Mouse (Mus musculus) telencephalon, adult 2 months (tissue): ENCODE data around the gene Coa7.

ENCODE experiments used
- DNase-seq: peaks from one replicate; pipeline ENCODE4 v3.0.0-alpha.2; 2011; ENCODE audit warnings: low read depth, low spot score

Gene Coa7

DNA sequence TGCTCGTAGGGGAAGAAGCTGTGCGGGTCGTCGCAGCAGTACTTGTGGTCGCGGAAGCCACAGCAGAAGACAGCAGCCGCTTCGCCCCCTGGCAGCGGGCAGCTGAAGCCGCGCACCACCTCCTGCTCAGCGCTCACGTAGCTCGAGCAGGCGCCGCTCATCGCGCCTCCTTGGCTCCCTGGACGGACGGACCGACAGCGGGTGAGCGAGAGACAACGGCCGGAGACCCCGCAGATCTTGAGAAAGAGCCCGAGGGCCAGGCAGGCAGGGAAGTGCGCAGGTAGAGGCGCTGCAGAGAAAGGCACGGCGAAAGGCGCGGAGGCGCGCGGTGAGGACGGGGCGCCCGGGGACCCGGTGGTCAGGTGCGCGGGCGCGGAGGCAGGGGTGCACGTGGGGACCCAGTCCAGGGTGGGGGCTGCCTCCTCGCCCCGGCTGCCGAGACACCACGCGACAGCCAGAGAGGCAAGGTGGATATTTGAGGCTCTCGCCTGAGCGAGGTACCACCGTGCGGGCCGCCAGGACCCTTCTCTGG lies 55.3 kb downstream of the Coa7 start, which contains the start of gene Shisal2a:
Gene Shisal2a, minus strand, starts transcription at position 167 of the 532 bp plus-strand sequence.
- no peak for DNase-seq

DNA sequence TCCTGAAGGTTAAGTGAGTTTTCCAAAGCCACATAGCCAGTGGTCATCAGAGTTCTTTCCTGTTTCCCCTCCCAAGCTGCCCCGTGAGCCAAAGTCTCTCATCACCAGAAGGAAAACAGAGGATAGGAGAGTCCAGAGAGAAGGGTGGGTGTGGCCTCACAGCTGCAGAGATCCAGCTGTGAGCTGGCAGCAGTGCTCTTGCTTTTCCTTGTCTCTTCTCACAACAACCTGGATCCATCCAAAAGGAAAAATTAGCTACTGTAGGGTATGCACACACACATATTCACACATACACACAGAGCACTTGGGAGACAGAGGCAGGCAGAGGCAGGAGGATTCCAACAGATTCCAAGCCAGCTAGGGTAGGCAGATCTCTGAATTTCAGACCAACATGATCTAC lies 58.1 kb downstream of the Coa7 start:
- DNase-seq, result no peak

DNA sequence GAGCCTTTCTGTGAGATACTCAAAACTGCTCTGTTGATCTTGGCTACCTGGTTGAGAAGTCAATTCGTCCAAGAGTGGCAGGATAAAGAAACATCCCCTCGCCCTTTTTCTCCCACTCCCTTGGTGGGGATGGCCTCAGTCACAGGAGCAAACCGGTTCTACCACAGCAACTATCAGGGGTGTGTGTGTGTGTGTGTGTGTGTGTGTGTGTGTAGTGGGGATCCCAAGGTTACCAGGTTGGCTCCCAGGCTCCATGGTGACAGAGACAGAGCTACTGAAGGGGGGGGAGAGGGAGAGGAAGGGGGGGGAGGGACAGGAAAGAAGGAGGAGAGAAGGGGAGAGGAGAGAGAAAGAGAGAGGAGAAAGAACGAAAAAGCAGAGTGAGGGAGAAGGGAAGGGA lies 59.2 kb downstream of the Coa7 start:
- DNase-seq, result no peak

DNA sequence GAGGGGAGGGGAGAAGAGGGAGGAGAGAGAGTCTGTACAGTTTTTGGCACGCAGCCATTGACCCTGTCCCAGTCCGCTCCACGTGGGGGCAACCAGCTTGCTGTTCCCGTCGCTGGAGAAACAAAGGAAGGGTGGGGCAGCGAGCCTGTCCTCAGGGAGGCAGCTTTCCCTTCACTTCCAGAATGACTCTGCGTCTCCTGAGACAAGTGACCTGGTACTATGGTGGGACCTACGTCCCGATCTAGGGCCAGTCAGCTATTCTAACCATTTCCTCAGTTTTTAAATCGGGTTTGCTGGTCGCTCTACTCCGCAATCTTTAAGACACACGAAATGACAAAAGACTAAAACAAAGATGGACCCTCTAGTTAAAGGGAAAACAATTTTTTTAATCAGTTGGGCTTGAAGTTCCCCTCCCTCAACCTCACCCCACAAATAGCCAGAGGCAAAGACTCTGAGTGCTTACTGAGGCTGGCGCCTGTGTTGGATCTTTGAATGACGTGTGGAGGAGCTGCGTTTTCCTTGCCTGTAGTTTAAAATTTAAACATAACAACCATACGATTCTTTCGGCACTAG lies 59.8 kb downstream of the Coa7 start:
- no peak for DNase-seq

DNA sequence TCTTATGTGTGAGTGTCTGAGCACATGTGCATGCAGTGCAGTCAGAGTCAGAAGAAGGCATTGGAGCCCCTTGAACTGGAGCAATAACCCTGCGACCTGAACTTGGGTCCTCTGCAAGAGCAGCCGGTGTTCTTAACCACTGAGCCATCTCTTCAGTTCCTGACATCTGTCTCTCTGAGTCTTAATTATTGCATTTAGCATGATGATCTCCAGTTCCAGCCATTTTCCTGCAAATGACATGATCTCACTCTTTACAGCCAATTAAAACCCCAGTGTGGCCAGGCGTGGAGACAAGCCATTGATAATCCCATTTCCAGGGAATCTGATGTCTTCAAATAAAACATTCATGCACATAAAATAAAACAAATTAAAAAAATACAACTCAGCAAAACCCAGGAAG lies 60.8 kb downstream of the Coa7 start:
- no peak for DNase-seq

DNA sequence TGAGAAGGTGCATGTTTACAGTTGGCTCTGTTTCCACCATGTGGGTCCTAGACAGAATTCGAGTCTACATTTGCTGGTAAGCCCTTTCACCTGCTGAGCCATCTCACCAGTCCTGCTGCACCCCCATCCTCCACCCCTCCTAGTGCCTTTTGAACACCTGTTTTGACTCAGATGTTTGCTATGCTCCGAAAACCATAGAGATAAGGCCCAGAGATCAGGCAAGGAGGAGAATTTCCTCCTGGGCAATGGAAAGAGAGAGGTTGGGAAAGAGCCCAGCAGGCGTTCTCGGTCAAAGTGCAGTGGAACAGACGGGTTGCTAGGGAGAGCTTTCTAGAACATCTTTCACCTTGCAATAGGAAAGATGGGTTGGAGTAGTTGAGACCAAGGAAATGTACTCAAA lies 63.2 kb downstream of the Coa7 start:
- DNase-seq, result no peak
